Comparison of ENCODE assay signal across 19 mouse cellular contexts in genomic region chr17:87993338-87993737, GRCm38 (mm10).
"Had no signal": no experiment of that assay in that cellular context is flagged by ENCODE, and none has a peak within 500 bp of the region (broad histone marks: within the 10 kb centered on the region; RNA-seq: fewer than 3 reads in every experiment).

No protein-coding gene starts in this region.

- ATAC-seq: liver, postnatal 0 days; midbrain, embryonic 13.5 days; midbrain, embryonic 15.5 days had no signal

- H3K27ac ChIP-seq: liver, embryonic 15.5 days; lung, embryonic 15.5 days; midbrain, embryonic 13.5 days; midbrain, embryonic 15.5 days; neural tube, embryonic 12.5 days had no signal

- H3K4me3 ChIP-seq: liver, embryonic 15.5 days; lung, embryonic 15.5 days; megakaryocyte, embryonic 14.5 days; midbrain, embryonic 13.5 days; midbrain, embryonic 15.5 days; neural tube, embryonic 12.5 days had no signal

- H3K4me1 ChIP-seq: liver, embryonic 15.5 days; lung, embryonic 15.5 days; midbrain, embryonic 13.5 days; midbrain, embryonic 15.5 days; neural tube, embryonic 12.5 days had no signal

- H3K9me3 ChIP-seq: liver, embryonic 15.5 days; lung, embryonic 15.5 days; megakaryocyte, embryonic 14.5 days; midbrain, embryonic 13.5 days; midbrain, embryonic 15.5 days; neural tube, embryonic 12.5 days had no signal

- H3K27me3 ChIP-seq: liver, embryonic 15.5 days; lung, embryonic 15.5 days; megakaryocyte, embryonic 14.5 days; midbrain, embryonic 13.5 days; midbrain, embryonic 15.5 days; neural tube, embryonic 12.5 days had no signal

- DNase-seq: liver, postnatal 0 days; lung, adult 2 months; lung, postnatal 10 days; lung, postnatal 4 days; retina, postnatal 1 day; right cerebral cortex, adult 18-20 months; right cerebral cortex, postnatal 25 days; right cerebral cortex, postnatal 4 days; spleen, adult 18-20 months; thymus, adult 18-20 months; thymus, postnatal 25 days; thymus, postnatal 4 days had no signal

- H3K4me2 ChIP-seq: liver, embryonic 15.5 days; lung, embryonic 15.5 days; midbrain, embryonic 11.5 days; midbrain, embryonic 13.5 days; midbrain, embryonic 15.5 days; neural tube, embryonic 12.5 days had no signal

- H3K9ac ChIP-seq: liver, embryonic 15.5 days; liver, postnatal 0 days; lung, embryonic 15.5 days; midbrain, embryonic 13.5 days; midbrain, embryonic 15.5 days; neural tube, embryonic 12.5 days had no signal
